Comparison of ENCODE assay signal across 13 mouse cellular contexts in genomic region chr1:40267846-40268245, GRCm38 (mm10). TPM values are rescaled to one million over a fixed set of nuclear protein-coding genes. Genes with fewer than 3 reads are reported as not detected.
DNase-seq lines count a peak whose midpoint lies in the region; ATAC-seq and TF ChIP-seq lines count a peak whose summit lies in the region.
"Had no signal": no experiment of that assay in that cellular context is flagged by ENCODE, and none has a peak within 500 bp of the region (broad histone marks: within the 10 kb centered on the region; RNA-seq: fewer than 3 reads in every experiment).

No protein-coding gene starts in this region.

- TF ChIP-seq EP300 in heart, adult 2 months (IDR thresholded peaks at IDR 0.05; ENCODE audit: insufficient read depth, low read depth, low read length) = no peak

- no peak overlapping the region; the same call in 1 of the 2 replicates for H3K27ac ChIP-seq in heart, adult 2 months
- no peak overlapping the region for H3K27ac ChIP-seq in lung, embryonic 15.5 days
- H3K27ac ChIP-seq in intestine, postnatal 0 days (ENCODE audit: low read depth, low read length) = no peak overlapping the region
- H3K27ac ChIP-seq: forebrain, embryonic 10.5 days had no signal

- H3K9ac ChIP-seq in heart, adult 2 months (ENCODE audit: low read depth, low read length) = no peak overlapping the region
- H3K9ac ChIP-seq in lung, embryonic 15.5 days = no peak overlapping the region
- H3K9ac ChIP-seq in intestine, postnatal 0 days (ENCODE audit: low read depth, low read length) = no peak overlapping the region

- no peaks in the 10 kb centered on the region for H3K79me2 ChIP-seq in heart, adult 2 months (replicated peaks; ENCODE audit: control insufficient read depth, insufficient read depth, low read length)

- H3K9me3 ChIP-seq in lung, embryonic 15.5 days = no peaks in the 10 kb centered on the region
- H3K9me3 ChIP-seq in intestine, postnatal 0 days (ENCODE audit: control insufficient read depth) = no peaks in the 10 kb centered on the region
- H3K9me3 ChIP-seq: forebrain, embryonic 10.5 days had no signal

- intact Hi-C loops in heart, adult 2 months (cut with DNase I) = loop anchor here (5.0 kb wide), 2 partner anchors 41 to 151 kb away; partner anchors contain the start of gene Il1r1

- H3K4me3 ChIP-seq in heart, adult 2 months = peak overlapping the region; percentile 69; the same call in 1 of the 2 replicates
- H3K4me3 ChIP-seq in lung, embryonic 15.5 days = no peak overlapping the region
- H3K4me3 ChIP-seq in intestine, postnatal 0 days (ENCODE audit: low read depth, low read length) = no peak overlapping the region
- H3K4me3 ChIP-seq: forebrain, embryonic 10.5 days had no signal

- 79% methylated on average over 6 of the region's 6 CpGs for WGBS in heart, adult 2 months
- WGBS in lung, embryonic 15.5 days = 88% methylated on average over 6 of the region's 6 CpGs
- 88% methylated on average over 6 of the region's 6 CpGs for WGBS in intestine, postnatal 0 days

- no peak for TF ChIP-seq POLR2A in heart, adult 2 months (IDR thresholded peaks at IDR 0.05; ENCODE audit: insufficient read depth, low read depth, low read length)

- no peak for ATAC-seq in lung, embryonic 15.5 days (ENCODE audit: borderline replicate concordance, extremely low read depth, low FRiP score, low TSS enrichment)
- no peak for ATAC-seq in intestine, postnatal 0 days

- no peak for TF ChIP-seq CTCF in heart, adult 2 months (IDR thresholded peaks at IDR 0.05)
- TF ChIP-seq CTCF in intestine, postnatal 0 days (IDR thresholded peaks at IDR 0.05; ENCODE audit: low read depth) = no peak

- peaks cover 4% of the 10 kb centered on the region for H3K36me3 ChIP-seq in heart, adult 2 months (ENCODE audit: control insufficient read depth, insufficient read depth, low read length)
- H3K36me3 ChIP-seq in lung, embryonic 15.5 days = no peaks in the 10 kb centered on the region
- H3K36me3 ChIP-seq in intestine, postnatal 0 days (ENCODE audit: control insufficient read depth, insufficient read depth) = no peaks in the 10 kb centered on the region
- H3K36me3 ChIP-seq: forebrain, embryonic 10.5 days had no signal

- no peak for DNase-seq in heart, adult 2 months
- no peak for DNase-seq in heart, adult 9 months (ENCODE audit: low spot score in 2 of 2)
- no peak for DNase-seq in lung, postnatal 4 days
- DNase-seq in adrenal gland, adult 18-20 months (ENCODE audit: low spot score in 2 of 2) = no peak
- no peak for DNase-seq in spleen, postnatal 4 days (ENCODE audit: low spot score in 2 of 2)
- no peak for DNase-seq in thymus, postnatal 0 days (ENCODE audit: low spot score)
- DNase-seq: adrenal gland, postnatal 10 days; kidney, adult 18-20 months; lung, adult 2 months had no signal

- peaks cover 28% of the 10 kb centered on the region for H3K4me1 ChIP-seq in heart, adult 2 months (ENCODE audit: control insufficient read depth, insufficient read depth, low read length)
- H3K4me1 ChIP-seq in lung, embryonic 15.5 days = peaks cover 25% of the 10 kb centered on the region
- H3K4me1 ChIP-seq in intestine, postnatal 0 days (replicated peaks; ENCODE audit: control insufficient read depth, insufficient read depth, low read length) = 0 out of 2 replicates have a peak, but pooled peaks cover 3% of the 10 kb centered on the region

- H3K27me3 ChIP-seq in heart, adult 2 months (ENCODE audit: control insufficient read depth, insufficient read depth, low read length) = no peaks in the 10 kb centered on the region
- no peaks in the 10 kb centered on the region for H3K27me3 ChIP-seq in lung, embryonic 15.5 days
- no peaks in the 10 kb centered on the region for H3K27me3 ChIP-seq in intestine, postnatal 0 days (replicated peaks; ENCODE audit: control insufficient read depth, insufficient read depth, low read length)

- peak overlapping the region; percentile 87; the same call in 1 of the 2 replicates for H3K4me2 ChIP-seq in lung, embryonic 15.5 days
- peak overlapping the region; percentile 93 for H3K4me2 ChIP-seq in intestine, postnatal 0 days (replicated peaks; ENCODE audit: low read depth)

RNA-seq across cellular contexts. Expression of gene Il1r1, which starts 43.0 kb away (rescaled TPM):
- 1 to 10 TPM; 5.5 to 6.1 TPM for total RNA-seq in heart, adult 2 months (2021)
- 4.8 and 6.1 TPM in 2 replicates for polyA plus RNA-seq in heart, adult 2 months (2012; rRNA removed)
- 9.7 and 10.9 TPM in 2 replicates for polyA plus RNA-seq in lung, embryonic 15.5 days (2015; fragmentation: Nextera tagmentation; extraction: Ambion mirVana)
- polyA plus RNA-seq in intestine, postnatal 0 days (2015; fragmentation: Nextera tagmentation; extraction: Ambion mirVana) = 5.4 and 5.9 TPM in 2 replicates
- 1 to 10 TPM; 3.6 to 4.3 TPM for total RNA-seq in adrenal gland, adult 18-20 months (2021)
- 6.5 and 7.5 TPM in 2 replicates for polyA plus RNA-seq in thymus, postnatal 0 days (2015; fragmentation: Nextera tagmentation; extraction: Ambion mirVana)

RNA-seq across cellular contexts. Expression of gene Il1rl2, which starts 56.6 kb away (rescaled TPM):
- 1 to 10 TPM in 1 of 2 experiments, under 1 TPM in 1; 0.84 to 1.1 TPM for total RNA-seq in heart, adult 2 months (2021)
- 1.5 and 2.3 TPM in 2 replicates for polyA plus RNA-seq in heart, adult 2 months (2012; rRNA removed)
- 11.1 and 13.0 TPM in 2 replicates for polyA plus RNA-seq in lung, embryonic 15.5 days (2015; fragmentation: Nextera tagmentation; extraction: Ambion mirVana)
- polyA plus RNA-seq in intestine, postnatal 0 days (2015; fragmentation: Nextera tagmentation; extraction: Ambion mirVana) = 3.1 and 3.3 TPM in 2 replicates
- 1 to 10 TPM; 1.0 to 1.3 TPM for total RNA-seq in adrenal gland, adult 18-20 months (2021)
- 5.9 and 7.3 TPM in 2 replicates for polyA plus RNA-seq in thymus, postnatal 0 days (2015; fragmentation: Nextera tagmentation; extraction: Ambion mirVana)
- polyA plus RNA-seq: C2C12 had no signal
